Mouse (Mus musculus) embryonic facial prominence, embryonic 12.5 days (tissue): ENCODE results near the gene Zfp808. TPM values are rescaled to one million over a fixed set of nuclear protein-coding genes. Genes with fewer than 3 reads are reported as not detected.
"Not testable (repeated sequence)": the region's sequence is repeated elsewhere in the genome, so short reads cannot be mapped to it uniquely, and the experiment has no call there.

Source experiments
- ATAC-seq: fragments of 200-750 bp; cut with Nextera tagmentation; 2 replicates; pipeline ENCODE4 v1.8.0; 2017; ENCODE audit not compliant: insufficient number of reproducible peaks, insufficient read depth, low FRiP score, low TSS enrichment
- H3K27ac ChIP-seq: fragments of 300-500 bp; sonication (generic); 2 replicates; pipeline ENCODE4 v1.5.1; 2016; ENCODE audit warnings: mild to moderate bottlenecking
- H3K27me3 ChIP-seq: fragments of 300-500 bp; sonication (generic); 2 replicates; pipeline ENCODE4 v1.6.1; 2016; ENCODE audit warnings: mild to moderate bottlenecking, moderate library complexity
- H3K36me3 ChIP-seq: fragments of 300-500 bp; sonication (generic); 2 replicates; pipeline ENCODE4 v1.6.1; 2016; ENCODE audit warnings: mild to moderate bottlenecking
- H3K4me1 ChIP-seq: fragments of 300-500 bp; sonication (generic); 2 replicates; pipeline ENCODE4 v1.6.1; 2016
- H3K4me2 ChIP-seq: fragments of 300-500 bp; sonication (generic); replicated peaks from 2 replicates; pipeline ENCODE4 v1.6.1; 2016; ENCODE audit warnings: mild to moderate bottlenecking, moderate library complexity
- H3K4me3 ChIP-seq: fragments of 300-500 bp; sonication (generic); 2 replicates; pipeline ENCODE4 v1.5.1; 2016; ENCODE audit warnings: mild to moderate bottlenecking
- H3K9ac ChIP-seq: fragments of 300-500 bp; sonication (generic); 2 replicates; pipeline ENCODE4 v1.6.1; 2016; ENCODE audit warnings: mild to moderate bottlenecking, moderate library complexity
- H3K9me3 ChIP-seq: fragments of 300-500 bp; sonication (generic); 2 replicates; pipeline ENCODE4 v1.6.1; 2016; ENCODE audit warnings: mild to moderate bottlenecking, moderate library complexity
- whole genome bisulfite sequencing: fragments of 180-500 bp; shearing (Covaris S2); methylation state at CpG from one replicate; pipeline ENCODE4 v1.1.7; 2016; 5-methylcytosine and 5-hydroxymethylcytosine counted together
- polyA plus RNA-seq: library from polyadenylated mRNA; unstranded; fragments of >200 nt; fragmentation: Nextera tagmentation; extraction: Ambion mirVana; gene quantifications from 2 replicates; pipeline ENCODE4 v1.2.1, GENCODE M21; 2016

Gene Zfp808
- polyA plus RNA-seq: 14.7 and 15.5 TPM in 2 replicates

- 0 out of 2 replicates have a peak, but pooled peaks have one; percentile 22 for ATAC-seq
- WGBS: 5% methylated on average over 21 of the region's 21 CpGs
- H3K27ac ChIP-seq: not testable (repeated sequence)
Observed at GRCm38 (mm10) chr13:62129432-62130171, at the start of gene Zfp808. Gene Zfp808 (plus strand): TSS chr13:62129886.

DNA sequence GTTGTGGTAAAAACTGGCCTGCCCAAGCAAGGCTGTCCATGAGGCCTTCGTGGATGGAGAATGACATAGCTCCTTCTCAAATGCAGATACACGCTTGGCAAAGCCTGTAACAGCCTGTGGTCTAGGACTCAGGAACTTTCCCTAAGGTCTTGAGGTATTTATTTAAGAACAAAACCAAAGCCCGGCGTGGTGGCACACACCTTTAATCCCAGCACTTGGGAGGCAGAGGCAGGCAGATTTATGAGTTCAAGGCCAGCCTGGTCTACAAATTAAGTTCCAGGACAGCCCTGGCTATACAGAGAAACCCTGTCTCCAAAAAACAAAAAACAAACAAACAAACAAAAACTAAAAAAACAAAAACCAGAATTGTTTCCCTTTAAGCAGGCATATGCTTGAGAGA is 30.9 kb upstream of the Zfp808 start:
- not testable (repeated sequence) for H3K4me3 ChIP-seq, H3K27me3 ChIP-seq, H3K4me1 ChIP-seq, H3K27ac ChIP-seq, H3K4me2 ChIP-seq, H3K36me3 ChIP-seq, H3K9me3 ChIP-seq, H3K9ac ChIP-seq, ATAC-seq
- 87% methylated on average over 4 of the region's 4 CpGs for WGBS

More at GRCm38 (mm10) chr13:62129432-62130171, at the start of gene Zfp808:
- H3K36me3 ChIP-seq, H3K27me3 ChIP-seq, H3K4me1 ChIP-seq, H3K9me3 ChIP-seq: not testable (repeated sequence)
- Histone ChIP-seq H3K4me2 (peak within 1 kb of the TSS; percentile 44), H3K4me3 (peak within 1 kb of the TSS; percentile 60), H3K9ac (peak within 1 kb of the TSS; percentile 63)

- WGBS: 86% methylated on average over 4 of the region's 4 CpGs
- ATAC-seq: not testable (repeated sequence)
Observed at GRCm38 (mm10) chr13:62099454-62099853, 30.2 kb upstream of the Zfp808 start.

GRCm38 (mm10) chr13:62102368-62102767 is 27.3 kb upstream of the Zfp808 start:
- H3K27me3 ChIP-seq, H3K4me3 ChIP-seq, H3K9ac ChIP-seq, H3K4me1 ChIP-seq, H3K36me3 ChIP-seq, H3K27ac ChIP-seq, ATAC-seq, H3K9me3 ChIP-seq, H3K4me2 ChIP-seq: not testable (repeated sequence)
- 70% methylated on average over 1 of the region's 1 CpGs for WGBS

More at GRCm38 (mm10) chr13:62099454-62099853, 30.2 kb upstream of the Zfp808 start:
- H3K36me3 ChIP-seq, H3K4me1 ChIP-seq, H3K27me3 ChIP-seq, H3K27ac ChIP-seq, H3K9me3 ChIP-seq, H3K4me2 ChIP-seq, H3K4me3 ChIP-seq, H3K9ac ChIP-seq: not testable (repeated sequence)

DNA sequence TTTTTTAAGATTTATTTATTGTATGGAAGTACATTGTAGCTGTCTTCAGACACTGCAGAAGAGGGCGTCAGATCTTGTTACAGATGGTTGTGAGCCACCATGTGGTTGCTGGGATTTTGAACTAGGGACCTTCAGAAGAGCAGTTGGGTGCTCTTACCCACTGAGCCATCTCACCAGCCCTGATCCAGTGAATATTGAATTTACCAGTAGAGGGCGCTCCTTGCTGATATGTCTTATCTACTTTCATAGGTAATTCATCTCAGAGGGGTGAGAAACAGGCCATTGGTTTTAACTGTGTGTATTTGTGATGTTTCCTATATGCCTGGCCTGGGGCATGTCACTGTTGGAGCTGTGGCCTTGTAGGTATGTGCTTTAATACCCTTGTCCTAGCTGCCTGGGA is 13.8 kb upstream of the Zfp808 start:
- H3K36me3 ChIP-seq, H3K4me3 ChIP-seq, H3K27ac ChIP-seq, H3K27me3 ChIP-seq, H3K4me2 ChIP-seq, H3K4me1 ChIP-seq, ATAC-seq, H3K9ac ChIP-seq, H3K9me3 ChIP-seq: not testable (repeated sequence)
- WGBS: 36% methylated on average over 2 of the region's 2 CpGs

GRCm38 (mm10) chr13:62121578-62121977 is 8.1 kb upstream of the Zfp808 start:
- not testable (repeated sequence) for ATAC-seq, H3K27ac ChIP-seq, H3K4me3 ChIP-seq, H3K27me3 ChIP-seq, H3K4me1 ChIP-seq, H3K36me3 ChIP-seq, H3K9ac ChIP-seq, H3K9me3 ChIP-seq, H3K4me2 ChIP-seq
- WGBS: 37% methylated on average over 1 of the region's 1 CpGs

DNA sequence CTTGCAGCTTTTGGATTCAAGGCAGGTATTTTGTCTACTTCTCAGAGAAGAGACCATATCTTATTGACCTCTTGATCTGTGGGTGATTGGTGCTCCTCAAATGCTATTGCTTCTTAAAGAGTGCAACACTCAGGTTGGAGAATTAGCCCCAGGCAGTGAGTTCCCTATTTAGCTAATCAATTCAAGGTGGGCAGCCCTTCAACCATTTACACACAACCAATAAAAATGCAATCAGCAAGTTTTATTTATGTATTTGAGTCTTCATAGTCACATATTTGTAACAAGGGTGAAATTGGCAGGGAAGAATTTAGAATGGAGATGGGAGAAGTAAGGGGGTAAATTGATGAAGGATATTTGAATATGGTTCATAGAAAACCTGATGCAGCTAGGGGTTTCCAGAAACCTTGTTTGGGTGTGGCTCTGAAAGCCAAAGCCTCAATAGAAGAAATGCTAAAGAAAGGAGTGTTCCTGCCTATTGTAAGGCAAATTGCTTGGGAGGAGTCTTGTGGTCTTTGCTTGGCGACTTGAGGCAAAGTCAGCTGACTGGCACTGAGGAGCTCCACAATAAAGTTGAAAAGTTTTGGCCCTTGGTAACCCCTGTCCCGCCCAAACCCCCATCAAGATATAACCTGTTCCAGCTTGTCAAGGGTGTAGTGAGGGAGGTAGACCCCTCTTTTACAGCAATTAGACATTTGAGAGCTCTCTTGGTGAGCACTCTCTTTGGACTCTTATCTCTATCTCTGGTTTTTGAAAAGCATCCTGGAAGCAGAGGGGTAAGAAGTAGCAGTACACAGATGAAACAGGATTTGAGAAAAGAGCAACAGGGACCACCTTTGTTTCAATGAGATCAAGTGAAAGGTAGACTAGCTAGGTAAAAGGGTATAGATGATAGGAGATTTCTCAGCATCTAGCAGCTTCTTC is 52.4 kb downstream of the Zfp808 start:
- H3K9me3 ChIP-seq, H3K36me3 ChIP-seq, H3K4me2 ChIP-seq, H3K9ac ChIP-seq, H3K27ac ChIP-seq, H3K4me3 ChIP-seq, ATAC-seq, H3K4me1 ChIP-seq, H3K27me3 ChIP-seq: not testable (repeated sequence)
- 65% methylated on average over 2 of the region's 2 CpGs for WGBS

- Histone ChIP-seq H3K9ac (no peak overlapping the region), H3K9me3 (no peaks in the 10 kb centered on the region), H3K36me3 (no peaks in the 10 kb centered on the region), H3K4me1 (no peaks in the 10 kb centered on the region), H3K4me2 (no peak overlapping the region), H3K27ac (no peak overlapping the region), H3K27me3 (no peaks in the 10 kb centered on the region), H3K4me3 (no peak overlapping the region)
- WGBS: 57% methylated on average over 3 of the region's 3 CpGs
- ATAC-seq: no peak
Observed at GRCm38 (mm10) chr13:62245264-62245663, 115.6 kb downstream of the Zfp808 start.

DNA sequence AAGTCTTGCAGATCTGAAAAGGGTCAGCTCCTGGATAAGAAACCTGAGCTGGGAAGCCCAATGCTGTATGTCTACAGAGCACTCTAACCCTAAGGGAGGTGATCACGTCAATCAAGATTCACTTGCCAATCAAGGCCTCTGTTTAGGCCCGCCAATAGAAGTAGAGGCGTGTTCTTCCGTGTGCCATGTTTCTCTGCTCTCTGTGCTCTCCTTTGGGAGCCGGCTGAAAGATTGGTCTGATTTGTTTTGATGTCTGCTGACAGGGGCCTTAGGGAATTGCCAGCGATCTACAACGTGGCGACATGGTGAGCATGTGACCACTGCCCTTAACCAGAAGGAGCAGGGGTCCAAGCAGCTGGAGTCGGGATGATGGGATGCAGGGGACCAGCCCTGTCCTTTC is 125.5 kb downstream of the Zfp808 start:
- H3K4me3 ChIP-seq, H3K4me2 ChIP-seq, H3K9ac ChIP-seq, H3K27ac ChIP-seq, H3K4me1 ChIP-seq, ATAC-seq, H3K36me3 ChIP-seq, H3K27me3 ChIP-seq: not testable (repeated sequence)
- peaks cover 14% of the 10 kb centered on the region for H3K9me3 ChIP-seq
- 82% methylated on average over 9 of the region's 9 CpGs for WGBS

- H3K27ac ChIP-seq: no peak overlapping the region
- WGBS: 83% methylated on average over 4 of the region's 4 CpGs
- no peaks in the 10 kb centered on the region for H3K4me1 ChIP-seq
- no peak for ATAC-seq
- H3K27me3 ChIP-seq: no peaks in the 10 kb centered on the region
- no peaks in the 10 kb centered on the region for H3K36me3 ChIP-seq
- H3K9ac ChIP-seq: no peak overlapping the region
- H3K4me2 ChIP-seq: no peak overlapping the region
- H3K9me3 ChIP-seq: peaks cover 30% of the 10 kb centered on the region
- no peak overlapping the region for H3K4me3 ChIP-seq
Observed at GRCm38 (mm10) chr13:62263392-62263791, 133.7 kb downstream of the Zfp808 start.
